Mouse (Mus musculus) spleen, adult 2 months (tissue): ENCODE results near the gene Inpp5a.

ENCODE experiments used
- CTCF ChIP-seq: fragments of 200-500 bp; IDR thresholded peaks from 2 replicates; pipeline ENCODE4 v1.5.1; 2011; ENCODE audit warnings: mild to moderate bottlenecking, inconsistent platforms; ENCODE audit not compliant: insufficient read depth, insufficient read length, insufficient replicate concordance; ENCODE audit errors: extremely low read depth
- POLR2A ChIP-seq: fragments of 200-500 bp; IDR thresholded peaks from 2 replicates; pipeline ENCODE4 v1.6.1; 2011; ENCODE audit warnings: low read depth, low read length, inconsistent platforms

DNA sequence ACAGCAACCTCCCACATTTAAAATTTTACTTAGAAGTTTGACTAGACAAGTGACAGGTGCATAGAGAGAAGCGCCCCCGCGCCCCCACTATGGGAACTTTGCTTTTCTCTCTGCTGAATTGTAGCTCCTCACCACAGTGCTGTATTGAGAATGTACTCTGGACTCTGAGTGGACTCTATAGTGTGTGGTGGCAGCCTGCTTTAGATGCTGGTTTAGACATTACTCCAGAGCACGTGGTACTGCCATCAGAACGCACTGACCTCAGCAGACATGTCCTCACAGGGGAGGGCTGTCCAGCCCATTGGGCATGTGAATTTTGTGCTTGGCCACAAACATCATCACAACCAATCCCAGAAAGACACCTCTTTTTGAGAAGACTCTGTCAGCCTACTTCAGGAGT is 181.9 kb downstream of the Inpp5a start:
- TF ChIP-seq POLR2A (no peak), CTCF (no peak)
